Mouse (Mus musculus) gastrocnemius, adult 18-20 months (tissue): ENCODE results near the gene Rac1. TPM values are rescaled to one million over a fixed set of nuclear protein-coding genes. Genes with fewer than 3 reads are reported as not detected.
"Not testable (repeated sequence)": the region's sequence is repeated elsewhere in the genome, so short reads cannot be mapped to it uniquely, and the experiment has no call there.

Experiments
- DNase-seq: peaks from one replicate; pipeline ENCODE4 v3.0.0; 2021; ENCODE audit warnings: low spot score
- total RNA-seq, 2 experiments: library from RNA; stranded (reverse); gene quantifications; 2 replicates each; pipeline ENCODE4 v1.2.3; 2021

The Rac1 gene
- total RNA-seq, 2 experiments from 2014 or later = 225 to 239 TPM

- DNase-seq = no peak
Observed at GRCm38 (mm10) chr5:143526698-143527331, 1.0 kb downstream of the Rac1 start.

- no peak for DNase-seq
Observed at GRCm38 (mm10) chr5:143525454-143526225, 2.2 kb downstream of the Rac1 start.

GRCm38 (mm10) chr5:143522882-143523281 is 5.0 kb downstream of the Rac1 start:
- DNase-seq = no peak

GRCm38 (mm10) chr5:143520415-143520814 is 7.4 kb downstream of the Rac1 start:
- DNase-seq = no peak

- DNase-seq = no peak
Observed at GRCm38 (mm10) chr5:143518045-143518591, 9.7 kb downstream of the Rac1 start.

GRCm38 (mm10) chr5:143517436-143517835 is 10.4 kb downstream of the Rac1 start:
- no peak for DNase-seq

- DNase-seq = no peak
Observed at GRCm38 (mm10) chr5:143517005-143517404, 10.8 kb downstream of the Rac1 start.

GRCm38 (mm10) chr5:143514878-143515277 is 13.0 kb downstream of the Rac1 start:
- no peak for DNase-seq

GRCm38 (mm10) chr5:143512305-143512704 is 15.5 kb downstream of the Rac1 start:
- DNase-seq = no peak

GRCm38 (mm10) chr5:143511577-143511976 is 16.3 kb downstream of the Rac1 start:
- DNase-seq = no peak

GRCm38 (mm10) chr5:143509737-143510136 is 18.1 kb downstream of the Rac1 start:
- DNase-seq = no peak

- no peak for DNase-seq
Observed at GRCm38 (mm10) chr5:143509294-143509693, 18.5 kb downstream of the Rac1 start.

GRCm38 (mm10) chr5:143505545-143505944 is 22.3 kb downstream of the Rac1 start:
- DNase-seq = no peak

GRCm38 (mm10) chr5:143505056-143505455 is 22.8 kb downstream of the Rac1 start:
- DNase-seq = no peak

GRCm38 (mm10) chr5:143504453-143504852 is 23.4 kb downstream of the Rac1 start:
- no peak for DNase-seq

GRCm38 (mm10) chr5:143503740-143504139 is 24.1 kb downstream of the Rac1 start:
- DNase-seq = no peak

- DNase-seq = no peak
Observed at GRCm38 (mm10) chr5:143502899-143503557, 24.8 kb downstream of the Rac1 start.

- DNase-seq = no peak
Observed at GRCm38 (mm10) chr5:143501649-143502048, 26.2 kb downstream of the Rac1 start.

- no peak for DNase-seq
Observed at GRCm38 (mm10) chr5:143501140-143501539, 26.7 kb downstream of the Rac1 start.

GRCm38 (mm10) chr5:143500711-143501110 is 27.1 kb downstream of the Rac1 start:
- DNase-seq = not testable (repeated sequence)

GRCm38 (mm10) chr5:143499686-143500085 is 28.1 kb downstream of the Rac1 start:
- no peak for DNase-seq

- no peak for DNase-seq
Observed at GRCm38 (mm10) chr5:143499197-143499596, 28.6 kb downstream of the Rac1 start.
